Mouse (Mus musculus): ENCODE data around the gene Ehd4. TPM values are rescaled to one million over a fixed set of nuclear protein-coding genes. Genes with fewer than 3 reads are reported as not detected.
A peak's percentile ranks its signal among the peaks of the same experiment; 100 is the strongest.

Ehd4 gene
- total RNA-seq, 2 experiments from 2014 or later = 12.1 to 15.0 TPM

DNA sequence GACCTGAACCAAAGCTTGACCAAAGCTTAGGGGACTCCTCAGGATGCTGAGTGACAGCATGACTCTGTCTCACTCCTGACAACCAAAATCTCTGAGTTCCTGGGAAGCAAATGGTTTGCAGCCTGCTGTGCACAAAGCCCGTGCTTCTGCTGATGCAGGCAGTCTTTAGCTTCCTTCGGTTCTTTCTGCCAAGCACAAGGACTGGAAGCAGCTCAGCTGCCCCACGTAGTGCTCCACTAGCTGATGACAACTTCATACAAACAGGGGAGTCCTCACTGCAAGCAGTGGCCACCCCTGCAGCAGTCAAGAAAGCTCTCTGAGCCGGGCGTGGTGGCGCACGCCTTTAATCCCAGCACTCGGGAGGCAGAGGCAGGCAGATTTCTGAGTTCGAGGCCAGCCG, 11.1 kb upstream of the Ehd4 start:
- no peak for DNase-seq (ENCODE audit: extremely low spot score in 1 of 2, low spot score in 2 of 2)
- TF ChIP-seq CTCF (IDR thresholded peaks at IDR 0.05) = no peak
- no peak overlapping the region for H3K27ac ChIP-seq
- no peak overlapping the region for H3K4me3 ChIP-seq
- intact Hi-C loops (cut with DNase I) = no loop called here

DNA sequence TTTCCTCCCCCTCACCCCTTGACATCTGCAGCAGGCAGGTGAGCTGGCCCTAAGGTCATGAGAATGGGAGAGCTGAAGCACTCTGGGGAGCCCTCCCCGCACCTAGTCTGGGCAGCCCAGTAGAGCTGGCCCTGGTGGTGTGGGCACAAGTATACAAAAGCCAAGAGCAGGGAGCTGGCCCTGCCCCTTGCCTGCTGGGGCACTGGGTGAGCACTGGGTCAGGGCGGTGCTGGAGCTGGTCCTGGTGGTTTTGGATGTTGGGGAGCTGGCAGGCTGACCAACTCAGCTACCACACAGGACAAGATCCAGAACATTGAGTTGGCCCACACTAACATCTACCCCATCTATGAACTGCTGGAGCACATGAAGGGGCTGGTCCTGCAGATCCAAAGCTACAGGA, 5.0 kb upstream of the Ehd4 start:
- no peak for TF ChIP-seq CTCF (IDR thresholded peaks at IDR 0.05)
- H3K27ac ChIP-seq = no peak overlapping the region
- DNase-seq (ENCODE audit: extremely low spot score in 1 of 2, low spot score in 2 of 2) = no peak
- H3K4me3 ChIP-seq = no peak overlapping the region
- intact Hi-C loops (cut with DNase I) = no loop called here

DNA sequence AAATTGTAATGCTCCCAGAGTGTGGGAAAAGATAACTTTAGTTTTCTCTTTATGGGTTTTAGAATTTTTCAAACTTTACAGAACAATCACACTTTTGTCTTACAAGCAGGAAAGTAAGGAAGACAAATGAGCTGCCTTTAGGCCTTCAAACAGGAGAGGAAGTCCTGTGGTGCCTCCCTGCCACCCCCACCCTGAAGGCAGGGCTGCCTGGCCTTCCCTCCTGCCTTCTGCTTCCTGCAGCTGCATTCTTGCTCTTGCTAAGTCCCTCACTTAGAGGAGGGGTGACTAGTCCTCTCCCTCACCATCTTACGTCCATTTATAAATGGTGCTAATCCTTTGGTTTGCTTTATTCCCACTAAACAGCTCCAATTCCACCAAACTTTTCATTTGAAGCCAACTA, 4.4 kb upstream of the Ehd4 start:
- no peak overlapping the region for H3K27ac ChIP-seq
- no peak for DNase-seq (ENCODE audit: extremely low spot score in 1 of 2, low spot score in 2 of 2)
- TF ChIP-seq CTCF (IDR thresholded peaks at IDR 0.05) = no peak
- no peak overlapping the region for H3K4me3 ChIP-seq
- intact Hi-C loops (cut with DNase I) = no loop called here

DNA sequence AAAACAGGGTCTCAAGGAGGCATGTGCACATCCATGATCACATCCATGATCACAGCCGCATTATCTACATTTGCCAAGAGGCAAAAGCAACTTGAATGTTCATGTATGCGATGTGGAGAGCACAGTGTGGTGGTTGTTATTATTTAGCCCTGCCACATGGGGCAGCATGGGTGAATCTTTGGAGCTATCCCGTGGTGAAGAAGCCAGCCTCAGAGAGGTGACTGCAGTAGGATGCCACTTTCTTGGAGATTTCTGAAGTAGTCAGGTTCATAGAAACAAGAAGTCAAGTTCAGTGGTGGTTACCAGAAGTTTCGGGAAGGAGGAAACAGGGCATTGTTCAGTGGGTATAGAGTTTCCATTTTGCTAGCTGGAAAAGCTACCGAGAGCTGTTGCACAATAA, 3.6 kb upstream of the Ehd4 start:
- H3K4me3 ChIP-seq = no peak overlapping the region
- intact Hi-C loops (cut with DNase I) = no loop called here
- DNase-seq (ENCODE audit: extremely low spot score in 1 of 2, low spot score in 2 of 2) = no peak
- no peak overlapping the region for H3K27ac ChIP-seq
- TF ChIP-seq CTCF (IDR thresholded peaks at IDR 0.05) = no peak

DNA sequence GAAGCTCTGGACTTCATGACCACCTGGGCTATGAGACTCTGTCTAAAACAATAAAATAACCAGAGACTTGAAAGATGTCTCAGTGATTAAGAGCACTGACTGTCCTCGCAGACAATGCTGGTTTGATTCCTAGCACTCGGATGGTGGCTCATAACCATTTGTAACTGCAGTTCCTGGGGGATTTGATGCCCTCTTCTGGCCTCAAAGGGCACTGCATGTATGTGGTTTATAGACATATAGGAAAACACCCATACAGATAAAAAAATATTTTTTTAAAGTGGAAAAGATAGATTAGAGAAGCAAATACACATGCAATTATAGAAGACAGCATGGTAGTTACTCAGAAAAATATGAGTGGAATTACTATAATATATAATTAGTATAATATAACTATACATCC, 3.2 kb upstream of the Ehd4 start:
- TF ChIP-seq CTCF (IDR thresholded peaks at IDR 0.05) = peak; percentile 21
- no peak overlapping the region for H3K27ac ChIP-seq
- intact Hi-C loops (cut with DNase I) = no loop called here
- no peak overlapping the region for H3K4me3 ChIP-seq
- DNase-seq (ENCODE audit: extremely low spot score in 1 of 2, low spot score in 2 of 2) = no peak

DNA sequence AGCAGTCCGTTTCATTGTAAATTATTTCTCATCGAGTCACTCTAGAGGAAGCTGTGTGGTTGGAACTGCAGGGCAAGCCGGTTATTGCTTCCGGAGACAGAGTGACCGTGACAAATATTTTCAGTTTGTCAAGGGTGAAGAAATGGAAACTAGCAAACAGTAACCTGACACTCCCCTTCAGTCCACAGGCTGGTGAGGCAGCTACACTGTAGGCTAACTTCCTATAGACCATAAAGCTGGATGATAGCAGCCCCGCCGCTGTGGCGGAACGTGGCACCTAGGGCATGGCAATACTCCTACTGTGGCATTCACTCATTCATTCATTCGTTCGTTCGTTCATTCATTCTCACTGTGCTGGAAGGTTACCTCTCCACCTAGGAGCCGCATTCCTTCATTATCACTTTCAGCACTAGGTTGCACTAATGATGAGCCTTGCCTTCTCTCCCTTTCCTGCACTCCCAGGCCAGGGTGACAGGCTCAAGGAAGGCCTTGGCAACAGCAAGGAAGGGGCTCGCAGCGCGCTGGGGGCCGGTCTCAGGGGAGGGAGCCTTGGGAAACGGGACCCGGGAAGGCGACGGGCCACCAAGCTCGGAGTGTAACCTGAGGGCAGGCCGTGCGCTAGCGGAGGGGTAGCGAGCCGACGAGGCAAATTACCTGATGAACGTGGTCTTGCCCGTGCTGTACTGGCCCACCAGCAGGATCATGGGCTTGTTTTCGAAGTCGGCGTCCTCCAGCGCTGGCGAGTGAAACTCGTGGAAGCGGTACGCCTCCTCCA, 633 bp downstream of the Ehd4 start:
- peak overlapping the region; percentile 70 for H3K4me3 ChIP-seq
- DNase-seq (ENCODE audit: extremely low spot score in 1 of 2, low spot score in 2 of 2) = no peak
- no peak for TF ChIP-seq CTCF (IDR thresholded peaks at IDR 0.05)
- peak overlapping the region; percentile 45; the same call in 1 of the 2 replicates for H3K27ac ChIP-seq
- intact Hi-C loops (cut with DNase I) = loop anchor here (5.0 kb wide), 1 partner anchor 56 kb away; no protein-coding TSS in a partner anchor

DNA sequence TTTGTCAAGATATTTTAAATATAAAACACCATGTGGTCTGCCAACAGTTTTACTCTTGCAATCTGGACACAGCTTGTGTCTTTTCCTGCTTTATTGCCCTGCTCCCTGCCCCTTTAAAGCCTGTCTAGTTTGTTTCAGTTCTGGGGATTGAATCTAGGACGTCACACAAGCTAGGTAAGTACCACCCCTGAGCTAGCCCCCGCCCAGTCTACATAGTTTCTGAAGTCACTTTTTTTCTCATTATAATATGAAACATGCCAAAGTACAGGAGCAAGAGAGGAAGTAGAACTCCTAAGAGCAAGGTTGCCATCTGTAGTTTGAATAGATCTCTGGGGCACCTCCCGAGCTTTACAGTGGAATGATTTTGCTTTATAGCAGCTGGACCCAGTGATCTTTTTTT, 3.8 kb downstream of the Ehd4 start:
- Histone ChIP-seq H3K27ac (no peak overlapping the region), H3K4me3 (no peak overlapping the region)
- no peak for TF ChIP-seq CTCF (IDR thresholded peaks at IDR 0.05)
- no peak for DNase-seq (ENCODE audit: extremely low spot score in 1 of 2, low spot score in 2 of 2)
- intact Hi-C loops (cut with DNase I) = loop anchor here (5.0 kb wide), 1 partner anchor 53 kb away; no protein-coding TSS in a partner anchor

DNA sequence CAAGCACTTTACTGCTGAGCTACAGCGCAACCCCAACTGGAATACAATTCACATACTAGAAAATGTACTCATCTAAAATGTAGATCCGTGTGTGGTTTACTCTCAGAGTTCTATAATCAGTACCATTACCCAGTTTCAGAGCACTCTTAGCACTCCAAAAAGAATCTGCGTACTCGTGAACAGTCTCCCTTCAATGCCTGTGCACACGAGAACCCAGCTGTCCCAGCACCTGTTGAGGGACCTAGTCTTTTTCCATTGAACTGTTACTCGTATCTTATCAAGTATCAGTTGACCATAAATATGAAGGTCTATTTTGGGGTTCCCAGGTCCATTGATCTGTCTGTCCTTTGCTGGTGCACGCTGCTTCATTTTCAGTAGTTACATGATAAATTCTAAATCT, 4.8 kb downstream of the Ehd4 start:
- no peak for DNase-seq (ENCODE audit: extremely low spot score in 1 of 2, low spot score in 2 of 2)
- Histone ChIP-seq H3K27ac (no peak overlapping the region), H3K4me3 (no peak overlapping the region)
- no peak for TF ChIP-seq CTCF (IDR thresholded peaks at IDR 0.05)
- intact Hi-C loops (cut with DNase I) = loop anchor here (5.0 kb wide), 1 partner anchor 52 kb away; no protein-coding TSS in a partner anchor

DNA sequence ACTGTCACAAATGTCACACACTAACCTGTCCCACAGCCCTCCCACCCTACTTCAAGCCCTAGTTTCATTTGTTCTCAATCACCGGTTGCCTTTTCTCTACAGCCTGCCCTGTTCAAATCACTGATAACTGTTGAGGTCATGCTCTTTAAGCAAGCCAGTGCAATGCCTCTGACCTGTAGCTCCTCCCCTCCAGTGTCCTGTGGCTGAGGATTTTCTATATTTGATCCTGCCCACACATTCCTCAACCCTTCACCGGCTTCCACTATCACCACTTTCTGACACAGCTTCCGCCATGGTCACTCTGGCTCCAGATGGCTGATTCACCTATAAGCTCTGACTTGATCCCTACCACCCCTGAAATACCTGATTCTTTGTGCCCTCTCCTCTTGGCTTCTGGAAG, 6.4 kb downstream of the Ehd4 start:
- H3K4me3 ChIP-seq = no peak overlapping the region
- H3K27ac ChIP-seq = no peak overlapping the region
- TF ChIP-seq CTCF (IDR thresholded peaks at IDR 0.05) = no peak
- intact Hi-C loops (cut with DNase I) = no loop called here
- no peak for DNase-seq (ENCODE audit: extremely low spot score in 1 of 2, low spot score in 2 of 2)

DNA sequence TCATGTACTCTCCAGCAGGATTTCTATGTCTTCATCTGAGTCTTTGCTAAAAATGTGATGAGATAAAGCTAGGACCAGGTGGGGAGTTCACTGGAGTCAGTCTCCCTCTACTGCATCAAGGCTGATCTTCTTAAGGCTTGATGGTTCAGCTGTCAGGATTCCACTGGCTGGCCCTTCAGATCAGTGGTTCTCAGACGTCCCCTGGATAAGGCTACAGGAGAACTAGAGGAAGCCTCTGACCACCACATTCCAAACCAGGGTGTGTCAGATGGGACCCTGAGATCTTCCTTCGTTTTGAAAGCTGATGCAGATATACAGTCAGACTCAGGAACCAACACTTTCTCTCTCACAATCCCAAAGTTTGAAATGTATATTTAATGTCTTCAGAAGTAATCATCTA, 7.0 kb downstream of the Ehd4 start:
- TF ChIP-seq CTCF (IDR thresholded peaks at IDR 0.05) = no peak
- Histone ChIP-seq H3K27ac (no peak overlapping the region), H3K4me3 (no peak overlapping the region)
- intact Hi-C loops (cut with DNase I) = no loop called here
- no peak for DNase-seq (ENCODE audit: extremely low spot score in 1 of 2, low spot score in 2 of 2)

DNA sequence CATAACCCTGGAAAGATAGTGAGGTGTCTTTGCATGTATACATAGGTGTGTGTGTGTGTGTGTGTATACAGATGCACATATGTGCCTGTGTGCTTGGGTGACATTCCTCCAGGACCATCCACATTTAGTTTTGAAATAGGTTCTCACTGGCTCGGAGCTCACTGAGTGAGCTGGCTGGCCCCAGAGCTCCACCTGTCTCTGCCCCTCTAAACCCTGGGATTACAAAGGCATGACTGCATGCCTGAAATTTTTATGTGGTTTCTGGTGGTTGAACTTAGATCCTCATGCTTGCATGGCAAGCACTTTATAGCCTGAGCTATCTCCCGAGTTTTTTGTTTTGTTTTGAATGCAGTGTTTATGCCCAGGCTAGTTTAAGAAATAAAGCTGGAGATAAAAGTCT, 7.9 kb downstream of the Ehd4 start:
- Histone ChIP-seq H3K4me3 (no peak overlapping the region), H3K27ac (no peak overlapping the region)
- intact Hi-C loops (cut with DNase I) = no loop called here
- no peak for TF ChIP-seq CTCF (IDR thresholded peaks at IDR 0.05)
- no peak for DNase-seq (ENCODE audit: extremely low spot score in 1 of 2, low spot score in 2 of 2)

DNA sequence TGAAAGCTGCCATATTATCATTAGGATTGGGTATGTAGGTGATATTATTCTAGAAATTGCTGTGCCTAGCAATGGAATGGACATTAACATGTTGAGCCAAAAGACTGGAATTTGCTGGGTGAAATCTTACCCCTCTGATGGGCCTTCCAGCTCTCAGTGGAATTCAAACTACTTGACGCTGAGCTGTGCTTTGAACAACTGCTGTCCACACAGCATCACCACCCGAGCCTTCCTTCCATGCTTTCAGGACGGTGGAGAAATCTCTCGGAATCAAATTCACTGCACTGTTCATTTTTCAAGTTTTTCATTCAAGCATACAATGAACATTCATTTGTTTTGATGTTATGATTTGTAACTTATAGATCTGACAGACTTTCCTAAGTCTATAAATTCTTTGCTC, 10.0 kb downstream of the Ehd4 start:
- H3K27ac ChIP-seq = no peak overlapping the region
- no peak overlapping the region for H3K4me3 ChIP-seq
- intact Hi-C loops (cut with DNase I) = no loop called here
- TF ChIP-seq CTCF (IDR thresholded peaks at IDR 0.05) = no peak
- no peak for DNase-seq (ENCODE audit: extremely low spot score in 1 of 2, low spot score in 2 of 2)

DNA sequence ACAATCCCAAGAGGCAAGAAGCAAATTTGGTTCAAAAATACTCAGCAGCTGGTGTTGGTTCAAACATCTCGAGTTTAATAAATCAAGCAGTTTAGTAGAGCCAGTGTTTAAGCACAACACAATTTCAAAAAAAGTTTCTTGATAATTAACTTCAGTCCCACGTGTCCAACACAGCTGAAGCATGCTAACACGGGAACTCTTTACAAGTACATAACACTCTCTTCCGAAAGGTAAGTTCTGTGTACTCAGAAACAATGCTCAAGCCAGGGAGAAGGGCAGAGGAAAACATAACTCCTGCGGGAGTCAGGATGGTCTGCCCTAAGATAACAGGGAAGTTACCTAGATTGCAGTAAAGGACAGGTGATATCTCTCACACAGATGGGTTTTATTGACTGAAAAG, 12.1 kb downstream of the Ehd4 start:
- H3K27ac ChIP-seq = no peak overlapping the region
- no peak overlapping the region for H3K4me3 ChIP-seq
- TF ChIP-seq CTCF (IDR thresholded peaks at IDR 0.05) = no peak
- DNase-seq (ENCODE audit: extremely low spot score in 1 of 2, low spot score in 2 of 2) = no peak
- intact Hi-C loops (cut with DNase I) = no loop called here

Data from left cerebral cortex, adult 2 months (tissue).